Mouse (Mus musculus) kidney, postnatal 10 days (tissue): ENCODE results near the gene Lsm2.
"Not testable (repeated sequence)": the region's sequence is repeated elsewhere in the genome, so short reads cannot be mapped to it uniquely, and the experiment has no call there.

ENCODE experiments used
- DNase-seq: peaks from one replicate; pipeline ENCODE4 v3.0.0; 2021; ENCODE audit warnings: mixed read lengths

The Lsm2 gene

GRCm38 (mm10) chr17:35033703-35034102 lies 52.0 kb downstream of the Lsm2 start:
- DNase-seq = not testable (repeated sequence)

GRCm38 (mm10) chr17:35034896-35035295 lies 53.2 kb downstream of the Lsm2 start:
- no peak for DNase-seq
